Mouse (Mus musculus) liver, embryonic 14.5 days (tissue): ENCODE measurements around the gene Myb. TPM values are rescaled to one million over a fixed set of nuclear protein-coding genes. Genes with fewer than 3 reads are reported as not detected.

Experiments used
- ATAC-seq: fragments of 200-750 bp; cut with Nextera tagmentation; 2 replicates; pipeline ENCODE4 v1.8.0; 2017; ENCODE audit warnings: moderate number of reproducible peaks, mild to moderate bottlenecking, moderate library complexity; ENCODE audit not compliant: insufficient read depth
- DNase-seq, 3 experiments: peaks; one replicate each; pipeline ENCODE4 v3.0.0-alpha.2; 2012 to 2013; ENCODE audit warnings: low read depth in 3 of 3, low spot score in 3 of 3
- H3K27ac ChIP-seq: fragments of 300-500 bp; sonication (generic); 2 replicates; pipeline ENCODE4 v1.5.1; 2014; ENCODE audit warnings: moderate library complexity, mild to moderate bottlenecking, control low read depth, inconsistent platforms
- H3K27me3 ChIP-seq: fragments of 300-500 bp; sonication (generic); 2 replicates; pipeline ENCODE4 v1.6.1; 2014; ENCODE audit warnings: mild to moderate bottlenecking, low read length, moderate library complexity; ENCODE audit not compliant: control insufficient read depth, insufficient read depth
- H3K36me3 ChIP-seq: fragments of 300-500 bp; sonication (generic); replicated peaks from 2 replicates; pipeline ENCODE4 v1.6.1; 2014; ENCODE audit warnings: low read depth; ENCODE audit not compliant: control insufficient read depth, insufficient read depth
- H3K4me1 ChIP-seq, 2 experiments: fragments of 200-500 bp in 1 of 2; fragments of 300-500 bp in 1 of 2; sonication (generic) in 1 of 2; replicated peaks; 2 replicates each; pipeline ENCODE4 v1.6.1; 2012 to 2014; ENCODE audit warnings: antibody characterized with exemption in 1 of 2, inconsistent platforms in 1 of 2, low read length in 1 of 2; ENCODE audit not compliant: control insufficient read depth in 2 of 2, insufficient read depth in 2 of 2
- H3K4me2 ChIP-seq: fragments of 300-500 bp; sonication (generic); 2 replicates; pipeline ENCODE4 v1.6.1; 2014; ENCODE audit warnings: low read depth, mild to moderate bottlenecking, control low read depth, moderate library complexity
- H3K4me3 ChIP-seq, 2 experiments: fragments of 200-500 bp in 1 of 2; fragments of 300-500 bp in 1 of 2; sonication (generic) in 1 of 2; 2 replicates each; pipeline ENCODE4 v1.5.1; 2012 to 2014; ENCODE audit warnings: low read depth in 2 of 2, low read length in 2 of 2, mild to moderate bottlenecking in 2 of 2, control low read depth in 1 of 2, inconsistent platforms in 1 of 2, moderate library complexity in 1 of 2; ENCODE audit not compliant: insufficient read depth in 1 of 2
- H3K9ac ChIP-seq: fragments of 300-500 bp; sonication (generic); replicated peaks from 2 replicates; pipeline ENCODE4 v1.6.1; 2014; ENCODE audit warnings: mild to moderate bottlenecking, control low read depth, moderate library complexity
- H3K9me3 ChIP-seq: fragments of 300-500 bp; sonication (generic); 2 replicates; pipeline ENCODE4 v1.6.1; 2016; ENCODE audit warnings: low read length, mixed read lengths; ENCODE audit not compliant: control insufficient read depth
- CTCF ChIP-seq: IDR thresholded peaks from 2 replicates; pipeline ENCODE4 v1.5.1; 2016; ENCODE audit warnings: antibody characterized with exemption, low read depth, control low read depth
- EP300 ChIP-seq: IDR thresholded peaks from 2 replicates; pipeline ENCODE4 v1.6.1; 2016; ENCODE audit warnings: antibody characterized with exemption, low read depth
- WGBS: fragments of 180-500 bp; shearing (Covaris S2); extraction: QIAGEN DNeasy Blood & Tissue Kit; methylation state at CpG from one replicate; pipeline ENCODE4 v1.1.7; 2014; ENCODE audit not compliant: insufficient replicate concordance; 5-methylcytosine and 5-hydroxymethylcytosine counted together
- polyA plus RNA-seq, 2 experiments: library from polyadenylated mRNA; depleted of rRNA in 1 of 2; stranded (reverse) in 1 of 2; unstranded in 1 of 2; fragments of >200 nt; fragmentation: Nextera tagmentation in 1 of 2; extraction: Ambion mirVana in 1 of 2; gene quantifications; 2 replicates each; pipeline versions ENCODE4 v1.2.1 to v1.2.3; 2012 to 2014

The Myb gene
- polyA plus RNA-seq, 2 experiments: 11.7 to 16.9 TPM

GRCm38 (mm10) chr10:21193935-21194505 is 33.2 kb upstream of the Myb start:
- peak overlapping the region; percentile 29 for H3K27ac ChIP-seq
- no peak for DNase-seq
- H3K4me2 ChIP-seq: peak overlapping the region; percentile 27; the same call in 1 of the 2 replicates
- ATAC-seq: no peak
- 0 out of 2 replicates have a peak overlapping the region, but pooled peaks have one; percentile 18 for H3K9ac ChIP-seq
- no peak overlapping the region for H3K4me3 ChIP-seq
- no peak for TF ChIP-seq EP300
- no peak for TF ChIP-seq CTCF
- no peaks in the 10 kb centered on the region for H3K27me3 ChIP-seq
- H3K36me3 ChIP-seq: no peaks in the 10 kb centered on the region
- WGBS: 11% methylated on average over 3 of the region's 3 CpGs
- H3K9me3 ChIP-seq: no peaks in the 10 kb centered on the region
- H3K4me1 ChIP-seq: peaks cover 34 to 40% of the 10 kb centered on the region in 2 experiments

DNA sequence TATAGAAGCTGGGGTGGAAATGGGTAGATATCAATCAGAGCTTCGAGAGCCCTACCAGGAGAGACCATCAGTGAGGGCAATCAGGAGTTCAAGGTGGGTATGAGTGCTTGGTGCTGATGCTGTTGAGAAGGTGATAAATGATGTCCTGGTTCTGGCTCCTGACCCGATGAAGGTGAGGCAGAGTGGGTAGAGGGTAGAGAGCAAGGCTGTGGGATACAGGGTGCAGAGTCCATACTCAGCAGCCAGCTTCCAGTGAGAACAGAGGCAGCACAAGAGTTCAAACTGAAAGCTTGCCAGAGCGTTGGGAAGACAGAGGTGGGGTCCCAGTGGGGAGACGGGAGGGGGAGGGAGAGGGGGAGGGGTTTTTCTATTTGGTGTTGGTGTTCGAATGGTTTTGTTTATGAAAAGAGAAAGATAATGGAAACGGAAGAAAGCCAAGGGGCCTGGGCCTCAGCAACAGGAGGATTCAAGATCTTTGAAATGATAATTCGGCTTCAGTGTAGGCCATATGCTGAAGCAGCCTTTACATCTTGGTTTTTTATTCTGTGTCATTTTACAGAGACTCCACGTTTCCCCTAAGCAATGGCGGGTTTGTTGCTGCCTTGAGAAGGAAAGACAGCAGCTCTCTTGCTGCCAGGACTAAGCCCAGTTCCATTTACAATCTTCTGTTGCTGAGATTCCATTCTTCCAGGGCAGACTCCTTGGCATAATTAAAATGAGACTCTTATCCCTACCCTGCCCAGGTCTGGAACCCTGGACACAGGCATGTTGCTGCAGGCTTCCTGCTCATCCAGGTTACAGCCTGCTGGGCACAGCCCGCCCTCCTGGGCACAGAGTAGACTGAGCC is 32.5 kb upstream of the Myb start:
- Histone ChIP-seq H3K4me2 (peak overlapping the region; percentile 27), H3K36me3 (no peaks in the 10 kb centered on the region), H3K9ac (peak overlapping the region; percentile 31; the same call in 1 of the 2 replicates), H3K27ac (no peak overlapping the region; the same call in 1 of the 2 replicates), H3K9me3 (no peaks in the 10 kb centered on the region), H3K4me3 (no peak overlapping the region), H3K27me3 (no peaks in the 10 kb centered on the region), H3K4me1 (peaks cover 34 to 40% of the 10 kb centered on the region in 2 experiments)
- 14% methylated on average over 10 of the region's 10 CpGs for WGBS
- ATAC-seq: no peak
- no peak for TF ChIP-seq EP300
- no peak for TF ChIP-seq CTCF
- no peak for DNase-seq

GRCm38 (mm10) chr10:21192436-21192835 is 31.7 kb upstream of the Myb start:
- DNase-seq (no peak), ATAC-seq (no peak)
- WGBS: 68% methylated on average over 10 of the region's 10 CpGs
- Histone ChIP-seq H3K36me3 (no peaks in the 10 kb centered on the region), H3K4me2 (no peak overlapping the region), H3K4me1 (peaks cover 32 to 42% of the 10 kb centered on the region in 2 experiments), H3K27ac (no peak overlapping the region), H3K4me3 (no peak overlapping the region), H3K9me3 (no peaks in the 10 kb centered on the region), H3K9ac (no peak overlapping the region), H3K27me3 (no peaks in the 10 kb centered on the region)
- TF ChIP-seq CTCF (no peak), EP300 (no peak)

GRCm38 (mm10) chr10:21189756-21190397 is 29.1 kb upstream of the Myb start:
- Histone ChIP-seq H3K27me3 (no peaks in the 10 kb centered on the region), H3K4me2 (no peak overlapping the region; the same call in 1 of the 2 replicates), H3K9ac (no peak overlapping the region), H3K36me3 (no peaks in the 10 kb centered on the region), H3K4me3 (no peak overlapping the region), H3K27ac (no peak overlapping the region), H3K4me1 (peaks cover 17 to 32% of the 10 kb centered on the region in 2 experiments), H3K9me3 (no peaks in the 10 kb centered on the region)
- ATAC-seq (no peak), DNase-seq (no peak)
- WGBS: 55% methylated on average over 9 of the region's 9 CpGs
- no peak for TF ChIP-seq EP300
- no peak for TF ChIP-seq CTCF

- H3K9me3 ChIP-seq: no peaks in the 10 kb centered on the region
These were observed 28.5 kb upstream of the Myb start for GRCm38 (mm10) chr10:21189275-21189601.

More at GRCm38 (mm10) chr10:21189275-21189601, 28.5 kb upstream of the Myb start:
- peak overlapping the region; percentile 61 to 74 for H3K4me3 ChIP-seq
- TF ChIP-seq EP300 (no peak), CTCF (no peak)
- no peaks in the 10 kb centered on the region for H3K27me3 ChIP-seq
- peaks cover 15 to 28% of the 10 kb centered on the region in 2 experiments for H3K4me1 ChIP-seq
- no peak overlapping the region for H3K27ac ChIP-seq
- no peaks in the 10 kb centered on the region for H3K36me3 ChIP-seq
- peak overlapping the region; percentile 67 for H3K9ac ChIP-seq
- ATAC-seq (0 out of 2 replicates have a peak, but pooled peaks have one; percentile 41), DNase-seq (no peak)
- 15% methylated on average over 8 of the region's 8 CpGs for WGBS
- peak overlapping the region; percentile 75 for H3K4me2 ChIP-seq
